Mouse (Mus musculus) monocyte, adult 2 months (primary cell): Measurements from ENCODE around the gene Irx6.

Source experiments
- DNase-seq, 2 experiments: peaks; one replicate each; pipeline ENCODE4 v3.0.0; 2022; ENCODE audit warnings: low spot score in 2 of 2, low read depth in 1 of 2

Irx6 gene

GRCm38 (mm10) chr8:92721266-92721935 is 47.3 kb downstream of the Irx6 start:
- no peak for DNase-seq

- DNase-seq = no peak
Observed at GRCm38 (mm10) chr8:92721936-92722321, 47.8 kb downstream of the Irx6 start.

- DNase-seq = no peak
Observed at GRCm38 (mm10) chr8:92723320-92723719, 49.2 kb downstream of the Irx6 start.

GRCm38 (mm10) chr8:92723947-92724346 is 49.9 kb downstream of the Irx6 start:
- DNase-seq = no peak

- DNase-seq = no peak
Observed at GRCm38 (mm10) chr8:92724359-92724758, 50.3 kb downstream of the Irx6 start.
